Mouse (Mus musculus) inflammation-experienced regulatory T-cells, adult 6 months (primary cell): ENCODE measurements at regions not wholly inside any gene's neighbourhood (a gene's known extent, or its start where the extent isn't known, plus 50 kb on each side); places are given as distances from the start of the nearest gene placed in this dataset.
"Not testable (repeated sequence)": the region's sequence is repeated elsewhere in the genome, so short reads cannot be mapped to it uniquely, and the experiment has no call there.

Experiments used
- ATAC-seq: one replicate; pipeline ENCODE4 v1.8.0; 2017

GRCm38 (mm10) chr2:84042793-84043192 is 52.4 kb downstream of the Gm13691 start:
- ATAC-seq, result no peak

GRCm38 (mm10) chr2:84048398-84049140 is 58.2 kb downstream of the Gm13691 start:
- ATAC-seq, result no peak

- ATAC-seq, result no peak
Measured at GRCm38 (mm10) chr2:84051883-84052331, 61.6 kb downstream of the Gm13691 start.

GRCm38 (mm10) chr2:84059246-84059645 is 68.9 kb downstream of the Gm13691 start:
- peak; percentile 100 for ATAC-seq

- no peak for ATAC-seq
Measured at GRCm38 (mm10) chr2:84061221-84061620, 70.9 kb downstream of the Gm13691 start.

- ATAC-seq, result no peak
Measured at GRCm38 (mm10) chr2:84064371-84064770, 74.0 kb downstream of the Gm13691 start.

GRCm38 (mm10) chr2:84065061-84065460 is 74.7 kb downstream of the Gm13691 start:
- ATAC-seq, result no peak

- no peak for ATAC-seq
Measured at GRCm38 (mm10) chr2:84065749-84066148, 75.4 kb downstream of the Gm13691 start.

- no peak for ATAC-seq
Measured at GRCm38 (mm10) chr2:84066151-84066693, 75.9 kb downstream of the Gm13691 start.

GRCm38 (mm10) chr2:84066785-84067526 is 76.6 kb downstream of the Gm13691 start:
- ATAC-seq, result no peak

- no peak for ATAC-seq
Measured at GRCm38 (mm10) chr2:84068617-84069016, 78.3 kb downstream of the Gm13691 start.

- ATAC-seq, result not testable (repeated sequence)
Measured at GRCm38 (mm10) chr2:84069411-84069810, 79.1 kb downstream of the Gm13691 start.

GRCm38 (mm10) chr2:84072881-84073583 is 82.7 kb downstream of the Gm13691 start:
- no peak for ATAC-seq

- no peak for ATAC-seq
Measured at GRCm38 (mm10) chr2:84075944-84076343, 85.6 kb downstream of the Gm13691 start.

- no peak for ATAC-seq
Measured at GRCm38 (mm10) chr2:84079284-84079683, 88.9 kb downstream of the Gm13691 start.

GRCm38 (mm10) chr2:84080228-84080627 is 89.9 kb downstream of the Gm13691 start:
- no peak for ATAC-seq

- no peak for ATAC-seq
Measured at GRCm38 (mm10) chr2:84094751-84095150, 104.4 kb downstream of the Gm13691 start.

GRCm38 (mm10) chr2:84098746-84099145 is 108.4 kb downstream of the Gm13691 start:
- no peak for ATAC-seq

GRCm38 (mm10) chr2:84113562-84113961 is 123.2 kb downstream of the Gm13691 start:
- ATAC-seq, result no peak

GRCm38 (mm10) chr2:84119839-84120238 is 129.5 kb downstream of the Gm13691 start:
- ATAC-seq, result no peak

- ATAC-seq, result no peak
Measured at GRCm38 (mm10) chr2:84127586-84127985, 137.2 kb downstream of the Gm13691 start.

GRCm38 (mm10) chr2:84161742-84162141 is 171.4 kb downstream of the Gm13691 start:
- ATAC-seq, result no peak

GRCm38 (mm10) chr2:84173450-84173849 is 183.1 kb downstream of the Gm13691 start:
- ATAC-seq, result no peak
